Mouse (Mus musculus) embryonic facial prominence, embryonic 11.5 days (tissue): ENCODE measurements around the gene Rptor. TPM values are rescaled to one million over a fixed set of nuclear protein-coding genes. Genes with fewer than 3 reads are reported as not detected.
A peak's percentile ranks its signal among the peaks of the same experiment; 100 is the strongest.

Experiments used
- ATAC-seq: fragments of 200-750 bp; cut with Nextera tagmentation; replicated peaks from 2 replicates; pipeline ENCODE4 v1.8.0; 2017; ENCODE audit warnings: low read depth; ENCODE audit not compliant: insufficient number of reproducible peaks, low FRiP score, low TSS enrichment
- DNase-seq: peaks from one replicate; pipeline ENCODE4 v3.0.0-alpha.2; 2015; ENCODE audit warnings: low spot score
- H3K27ac ChIP-seq: fragments of 300-500 bp; sonication (generic); replicated peaks from 2 replicates; pipeline ENCODE4 v1.5.1; 2014; ENCODE audit warnings: mild to moderate bottlenecking, low read depth, low read length, control low read depth
- H3K27me3 ChIP-seq: fragments of 300-500 bp; sonication (generic); 2 replicates; pipeline ENCODE4 v1.6.1; 2014; ENCODE audit warnings: mild to moderate bottlenecking, low read length, moderate library complexity, mixed read lengths; ENCODE audit not compliant: control insufficient read depth, insufficient read depth
- H3K36me3 ChIP-seq: fragments of 300-500 bp; sonication (generic); replicated peaks from 2 replicates; pipeline ENCODE4 v1.6.1; 2014; ENCODE audit warnings: low read depth, mild to moderate bottlenecking, low read length, moderate library complexity, mixed read lengths; ENCODE audit not compliant: control insufficient read depth, insufficient read depth
- H3K4me1 ChIP-seq: fragments of 300-500 bp; sonication (generic); 2 replicates; pipeline ENCODE4 v1.6.1; 2014; ENCODE audit warnings: low read length, mixed read lengths; ENCODE audit not compliant: control insufficient read depth, insufficient read depth
- H3K4me2 ChIP-seq: fragments of 300-500 bp; sonication (generic); 2 replicates; pipeline ENCODE4 v1.6.1; 2014; ENCODE audit warnings: low read depth, mild to moderate bottlenecking, control low read depth, low read length, moderate library complexity
- H3K4me3 ChIP-seq: fragments of 300-500 bp; sonication (generic); 2 replicates; pipeline ENCODE4 v1.5.1; 2014; ENCODE audit warnings: low read depth, low read length, control low read depth
- H3K9ac ChIP-seq: fragments of 300-500 bp; sonication (generic); replicated peaks from 2 replicates; pipeline ENCODE4 v1.6.1; 2014; ENCODE audit warnings: mild to moderate bottlenecking, control low read depth, low read length
- H3K9me3 ChIP-seq: fragments of 300-500 bp; sonication (generic); replicated peaks from 2 replicates; pipeline ENCODE4 v1.6.1; 2016; ENCODE audit warnings: mild to moderate bottlenecking, low read length, inconsistent platforms, mixed read lengths; ENCODE audit not compliant: control insufficient read depth
- WGBS: fragments of 180-500 bp; shearing (Covaris S2); extraction: QIAGEN DNeasy Blood & Tissue Kit; methylation state at CpG from one replicate; pipeline ENCODE4 v1.1.7; 2014; 5-methylcytosine and 5-hydroxymethylcytosine counted together
- polyA plus RNA-seq: library from polyadenylated mRNA; unstranded; fragments of >200 nt; fragmentation: Nextera tagmentation; extraction: Ambion mirVana; gene quantifications from 2 replicates; pipeline ENCODE4 v1.2.1, GENCODE M21; 2014

The Rptor gene
- polyA plus RNA-seq, 1 experiment from 2014 or later: 10.1 TPM

DNA sequence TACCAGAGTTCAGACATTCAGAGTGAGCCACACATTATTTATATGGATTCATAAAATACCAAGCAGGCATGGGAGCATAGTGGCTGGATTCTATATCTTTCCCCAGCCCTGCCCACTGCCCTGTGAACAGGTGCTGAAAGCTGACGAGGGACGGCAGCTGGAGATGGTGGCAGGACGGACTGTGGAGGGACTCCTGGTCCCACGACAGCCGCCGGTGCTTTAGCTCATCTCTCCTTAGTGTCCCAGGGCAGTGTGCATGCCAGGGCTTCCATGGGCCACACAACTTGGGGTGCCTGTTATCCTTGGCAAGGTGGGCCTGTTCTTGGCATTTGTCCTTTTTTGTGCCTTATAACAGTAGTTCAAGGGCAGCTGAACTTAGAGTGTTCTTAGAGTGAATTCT, 22.8 kb downstream of the Rptor start:
- Histone ChIP-seq H3K9ac (no peak overlapping the region), H3K4me1 (peaks cover 6% of the 10 kb centered on the region), H3K27me3 (no peaks in the 10 kb centered on the region), H3K36me3 (no peaks in the 10 kb centered on the region), H3K9me3 (no peaks in the 10 kb centered on the region), H3K27ac (no peak overlapping the region), H3K4me3 (no peak overlapping the region), H3K4me2 (no peak overlapping the region)
- ATAC-seq (no peak), DNase-seq (no peak)
- WGBS: 80% methylated on average over 6 of the region's 6 CpGs

DNA sequence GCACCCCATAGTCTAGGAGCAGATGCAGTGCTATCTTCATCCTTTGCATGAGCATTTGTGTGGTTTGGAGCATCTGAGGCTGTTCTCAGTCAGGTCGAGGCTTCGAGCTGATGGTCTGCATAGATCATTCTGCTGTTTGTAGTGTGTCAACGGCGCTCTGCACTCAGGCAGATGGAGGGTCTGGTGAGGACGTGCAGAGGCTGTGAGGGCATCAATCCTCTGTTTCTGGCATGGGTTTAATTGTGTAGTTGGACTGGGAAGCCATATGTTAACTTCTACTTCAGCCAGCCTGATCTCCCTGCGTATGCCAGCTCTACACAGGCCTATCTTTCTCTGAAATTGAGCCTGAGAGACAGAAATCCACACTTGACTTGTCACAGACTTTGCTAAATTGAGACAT, 23.2 kb downstream of the Rptor start:
- H3K4me2 ChIP-seq: no peak overlapping the region
- no peaks in the 10 kb centered on the region for H3K36me3 ChIP-seq
- H3K9ac ChIP-seq: no peak overlapping the region
- H3K27me3 ChIP-seq: no peaks in the 10 kb centered on the region
- no peak overlapping the region for H3K4me3 ChIP-seq
- ATAC-seq: no peak
- H3K9me3 ChIP-seq: no peaks in the 10 kb centered on the region
- DNase-seq: no peak
- peaks cover 6% of the 10 kb centered on the region for H3K4me1 ChIP-seq
- WGBS: 90% methylated on average over 6 of the region's 6 CpGs
- no peak overlapping the region for H3K27ac ChIP-seq

DNA sequence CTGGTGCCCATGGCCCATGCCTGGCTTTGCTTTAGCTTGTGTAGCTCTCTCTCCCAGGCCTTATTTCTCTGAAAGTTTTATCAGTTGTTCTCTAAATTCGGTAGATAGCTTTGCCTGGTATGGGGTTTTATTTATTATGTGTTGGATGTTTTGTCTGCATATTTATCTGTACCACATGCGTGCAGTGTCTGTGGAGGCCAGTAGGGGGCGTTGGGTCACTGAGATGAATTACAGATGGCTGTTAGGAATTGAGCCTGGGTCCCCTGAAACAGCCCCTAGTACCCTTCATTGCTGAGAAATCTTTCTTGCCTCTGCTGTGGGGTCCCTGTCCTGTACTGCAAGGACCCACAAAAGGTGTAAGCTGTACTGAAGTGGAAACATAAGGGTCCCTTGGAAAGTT, 24.5 kb downstream of the Rptor start:
- no peaks in the 10 kb centered on the region for H3K27me3 ChIP-seq
- H3K36me3 ChIP-seq: no peaks in the 10 kb centered on the region
- ATAC-seq: no peak
- no peak overlapping the region for H3K27ac ChIP-seq
- H3K4me2 ChIP-seq: no peak overlapping the region
- no peak overlapping the region for H3K9ac ChIP-seq
- H3K9me3 ChIP-seq: no peaks in the 10 kb centered on the region
- WGBS: 63% methylated on average over 3 of the region's 3 CpGs
- H3K4me3 ChIP-seq: no peak overlapping the region
- peaks cover 3% of the 10 kb centered on the region for H3K4me1 ChIP-seq
- DNase-seq: no peak

DNA sequence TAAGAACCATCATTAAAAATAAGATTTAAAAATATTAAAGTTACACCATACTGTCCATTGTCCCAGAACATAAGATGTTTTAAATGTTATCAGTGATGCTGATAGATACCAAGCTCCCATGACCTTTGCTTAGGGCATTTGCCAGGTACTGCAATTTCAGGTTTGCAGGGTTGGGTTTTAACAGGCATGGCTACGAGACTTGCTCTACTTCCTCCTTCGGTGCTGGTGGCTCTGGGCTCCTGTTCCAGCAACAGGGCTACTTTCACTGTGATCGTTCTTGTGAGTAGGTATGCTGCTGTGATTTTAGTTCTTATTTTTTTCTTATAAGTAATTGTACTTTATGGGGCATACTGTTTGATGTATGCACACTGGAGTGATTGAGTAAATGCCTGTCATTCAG, 26.4 kb downstream of the Rptor start:
- 86% methylated on average over 3 of the region's 3 CpGs for WGBS
- Histone ChIP-seq H3K27ac (no peak overlapping the region), H3K9ac (no peak overlapping the region), H3K36me3 (no peaks in the 10 kb centered on the region), H3K4me2 (no peak overlapping the region), H3K4me3 (no peak overlapping the region), H3K4me1 (peaks cover 3% of the 10 kb centered on the region; the same call in 1 of the 2 replicates), H3K27me3 (no peaks in the 10 kb centered on the region), H3K9me3 (no peaks in the 10 kb centered on the region)
- ATAC-seq: no peak
- no peak for DNase-seq

DNA sequence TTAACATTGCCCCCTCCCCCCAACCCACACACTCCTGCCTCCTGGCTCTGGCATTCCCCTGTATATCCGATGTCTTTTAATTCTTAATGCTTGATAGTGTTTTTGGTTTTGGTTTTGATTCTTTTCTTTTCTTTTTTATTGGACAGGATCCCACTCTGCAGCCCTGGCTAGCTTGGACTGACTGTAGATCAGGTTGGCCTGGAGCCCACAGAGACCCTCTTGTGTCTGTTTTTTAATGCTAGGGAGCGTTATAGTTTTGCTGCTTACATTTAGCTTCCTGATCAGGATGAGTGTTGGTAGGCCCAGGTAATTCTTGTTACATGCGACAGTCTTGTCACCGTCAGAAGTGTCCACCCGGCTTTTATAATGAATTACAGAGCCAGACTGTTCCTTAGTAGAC, 27.6 kb downstream of the Rptor start:
- peaks cover 3% of the 10 kb centered on the region; the same call in 1 of the 2 replicates for H3K4me1 ChIP-seq
- DNase-seq (no peak), ATAC-seq (no peak)
- no peaks in the 10 kb centered on the region for H3K27me3 ChIP-seq
- H3K4me3 ChIP-seq: no peak overlapping the region
- WGBS: 75% methylated on average over 5 of the region's 5 CpGs
- H3K27ac ChIP-seq: no peak overlapping the region
- H3K36me3 ChIP-seq: no peaks in the 10 kb centered on the region
- H3K9ac ChIP-seq: no peak overlapping the region
- no peak overlapping the region for H3K4me2 ChIP-seq
- H3K9me3 ChIP-seq: no peaks in the 10 kb centered on the region

DNA sequence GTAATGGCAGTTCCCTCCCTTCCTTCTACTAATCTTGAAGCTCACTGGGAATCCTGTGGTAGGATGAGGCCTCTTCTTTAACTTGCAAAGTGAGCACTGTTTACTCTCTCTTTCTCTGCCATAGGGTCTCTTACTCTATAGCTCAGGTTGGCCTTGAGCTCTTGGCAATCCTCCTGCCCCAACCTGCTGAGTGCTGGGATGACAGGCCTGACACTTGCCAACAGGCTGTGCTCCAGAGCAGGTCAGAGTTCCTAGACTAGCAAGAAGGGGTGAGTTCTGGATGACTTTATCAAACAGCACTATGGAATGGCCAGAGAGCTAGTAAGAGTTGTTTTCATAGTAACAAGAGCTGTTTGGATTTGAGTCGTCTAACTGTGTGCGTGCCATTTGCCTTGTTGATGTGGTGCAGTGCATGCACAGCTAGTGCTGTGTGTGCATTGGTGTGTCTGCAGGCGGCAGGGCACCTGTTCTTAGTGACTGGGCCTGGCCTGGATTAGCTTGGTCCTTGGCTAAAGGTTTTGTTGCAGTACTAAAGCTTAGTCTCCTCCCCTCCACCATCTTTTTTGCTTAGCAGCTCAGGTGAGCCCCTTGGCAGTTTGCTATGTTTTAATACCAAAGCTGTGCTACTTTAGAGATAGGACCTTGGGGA, 28.6 kb downstream of the Rptor start:
- H3K9ac ChIP-seq: no peak overlapping the region
- DNase-seq (no peak), ATAC-seq (no peak)
- 32% methylated on average over 3 of the region's 3 CpGs for WGBS
- H3K9me3 ChIP-seq: no peaks in the 10 kb centered on the region
- no peak overlapping the region for H3K4me3 ChIP-seq
- no peaks in the 10 kb centered on the region for H3K27me3 ChIP-seq
- H3K4me1 ChIP-seq: peaks cover 3% of the 10 kb centered on the region; the same call in 1 of the 2 replicates
- no peak overlapping the region for H3K4me2 ChIP-seq
- no peaks in the 10 kb centered on the region for H3K36me3 ChIP-seq
- H3K27ac ChIP-seq: no peak overlapping the region

DNA sequence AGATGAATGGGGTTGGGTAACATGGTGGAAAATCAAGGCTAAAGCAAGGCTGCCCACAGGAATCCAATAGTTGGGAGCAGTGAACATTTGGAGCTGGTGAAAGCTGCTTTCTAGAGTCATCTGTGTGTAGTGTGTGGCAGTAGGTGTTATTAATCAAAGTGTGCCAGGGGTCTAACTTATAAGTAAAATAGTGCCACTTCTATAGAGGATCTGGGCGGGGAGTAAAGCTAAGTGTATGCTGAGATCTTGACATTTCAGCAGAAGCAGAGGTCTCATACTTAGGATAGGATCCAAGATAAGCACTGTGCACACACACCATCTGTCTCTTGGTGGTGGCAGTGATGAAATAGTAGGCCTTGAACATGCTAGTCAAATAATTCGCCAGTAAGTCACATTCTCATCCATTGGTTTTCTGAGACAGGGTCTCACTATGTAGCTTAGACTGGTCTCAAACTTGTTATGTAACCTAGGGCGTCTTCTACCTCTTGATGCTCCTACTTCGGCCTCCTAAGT, 33.7 kb downstream of the Rptor start:
- Histone ChIP-seq H3K4me1 (no peaks in the 10 kb centered on the region), H3K9ac (no peak overlapping the region), H3K4me2 (no peak overlapping the region), H3K36me3 (no peaks in the 10 kb centered on the region), H3K27ac (no peak overlapping the region), H3K4me3 (no peak overlapping the region), H3K27me3 (no peaks in the 10 kb centered on the region), H3K9me3 (no peaks in the 10 kb centered on the region)
- WGBS: 91% methylated on average over 4 of the region's 4 CpGs
- DNase-seq: no peak
- ATAC-seq: no peak

DNA sequence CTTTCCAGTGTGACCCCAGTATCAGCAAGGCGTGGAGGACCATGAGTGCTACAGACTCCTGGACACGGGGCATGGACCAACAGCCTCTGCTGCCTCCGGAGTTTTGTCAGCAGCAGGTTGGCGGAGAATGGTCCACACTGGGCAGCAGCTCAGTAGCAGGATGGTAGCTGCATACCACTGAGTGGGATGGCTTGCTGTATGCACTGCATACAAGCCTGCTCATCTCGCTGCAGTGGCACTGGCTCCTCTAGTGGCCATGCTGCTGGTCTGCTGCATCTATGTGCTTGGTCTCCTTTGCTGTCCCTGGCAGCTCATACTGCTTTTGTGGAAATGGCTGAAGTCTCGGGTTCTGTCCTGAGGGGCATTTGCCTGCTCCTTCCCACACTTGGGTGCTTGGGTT, 34.8 kb downstream of the Rptor start:
- H3K27me3 ChIP-seq: no peaks in the 10 kb centered on the region
- no peak overlapping the region for H3K4me3 ChIP-seq
- ATAC-seq (no peak), DNase-seq (peak; percentile 18)
- H3K9me3 ChIP-seq: no peaks in the 10 kb centered on the region
- no peak overlapping the region for H3K4me2 ChIP-seq
- no peaks in the 10 kb centered on the region for H3K36me3 ChIP-seq
- H3K4me1 ChIP-seq: no peaks in the 10 kb centered on the region
- no peak overlapping the region for H3K27ac ChIP-seq
- 81% methylated on average over 6 of the region's 6 CpGs for WGBS
- H3K9ac ChIP-seq: no peak overlapping the region
